Mouse (Mus musculus) midbrain, embryonic 15.5 days (tissue): ENCODE data around the gene Arhgap10. TPM values are rescaled to one million over a fixed set of nuclear protein-coding genes. Genes with fewer than 3 reads are reported as not detected.

Experiments used
- ATAC-seq: fragments of 200-750 bp; cut with Nextera tagmentation; replicated peaks from 2 replicates; pipeline ENCODE4 v1.8.0; 2017; ENCODE audit warnings: moderate TSS enrichment
- H3K27ac ChIP-seq: fragments of 300-500 bp; sonication (generic); 2 replicates; pipeline ENCODE4 v1.5.1; 2015; ENCODE audit warnings: mild to moderate bottlenecking, inconsistent platforms
- H3K27me3 ChIP-seq: fragments of 300-500 bp; sonication (generic); replicated peaks from 2 replicates; pipeline ENCODE4 v1.6.1; 2015; ENCODE audit warnings: inconsistent platforms
- H3K36me3 ChIP-seq: fragments of 300-500 bp; sonication (generic); replicated peaks from 2 replicates; pipeline ENCODE4 v1.6.1; 2015; ENCODE audit warnings: inconsistent platforms
- H3K4me1 ChIP-seq: fragments of 300-500 bp; sonication (generic); 2 replicates; pipeline ENCODE4 v1.6.1; 2015; ENCODE audit warnings: inconsistent platforms
- H3K4me2 ChIP-seq: fragments of 300-500 bp; sonication (generic); 2 replicates; pipeline ENCODE4 v1.6.1; 2015; ENCODE audit warnings: inconsistent platforms, mild to moderate bottlenecking, moderate library complexity
- H3K4me3 ChIP-seq: fragments of 300-500 bp; sonication (generic); 2 replicates; pipeline ENCODE4 v1.5.1; 2015; ENCODE audit warnings: mild to moderate bottlenecking, inconsistent platforms
- H3K9ac ChIP-seq: fragments of 300-500 bp; sonication (generic); 2 replicates; pipeline ENCODE4 v1.6.1; 2015; ENCODE audit warnings: mild to moderate bottlenecking, inconsistent platforms
- H3K9me3 ChIP-seq: fragments of 300-500 bp; sonication (generic); 2 replicates; pipeline ENCODE4 v1.6.1; 2016; ENCODE audit warnings: inconsistent platforms
- WGBS: fragments of 180-500 bp; shearing (Covaris S2); methylation state at CpG from one replicate; pipeline ENCODE4 v1.1.7; 2015; ENCODE audit warnings: mixed read lengths; 5-methylcytosine and 5-hydroxymethylcytosine counted together
- polyA plus RNA-seq: library from polyadenylated mRNA; unstranded; fragments of >200 nt; fragmentation: Nextera tagmentation; extraction: Ambion mirVana; gene quantifications from 2 replicates; pipeline ENCODE4 v1.2.1, GENCODE M21; 2015

Gene Arhgap10
- polyA plus RNA-seq, 1 experiment from 2014 or later: 3.3 TPM

DNA sequence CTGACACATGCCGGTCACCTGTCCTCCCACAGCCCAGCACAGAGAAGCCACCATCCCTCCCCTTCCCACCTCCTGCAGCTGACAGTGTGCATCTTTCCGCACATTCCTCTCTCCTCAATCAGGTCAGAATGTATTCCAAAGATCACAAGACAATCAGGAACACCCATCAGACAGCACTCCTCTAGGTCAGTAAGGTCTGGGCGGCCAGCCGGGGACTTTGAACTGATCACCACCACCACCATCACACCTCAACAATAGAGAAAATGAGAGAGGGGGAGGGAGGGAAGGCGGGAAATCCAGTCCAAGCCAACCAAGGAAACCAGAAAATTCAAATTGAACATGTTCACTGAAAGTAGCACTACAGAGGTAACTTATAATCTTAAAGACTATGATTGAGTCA, 66.7 kb downstream of the Arhgap10 start:
- H3K9ac ChIP-seq: no peak overlapping the region
- H3K36me3 ChIP-seq: 0 out of 2 replicates have a peak, but pooled peaks cover 4% of the 10 kb centered on the region
- H3K9me3 ChIP-seq: no peaks in the 10 kb centered on the region
- H3K4me2 ChIP-seq: no peak overlapping the region
- H3K27ac ChIP-seq: no peak overlapping the region
- no peak for ATAC-seq
- 97% methylated on average over 5 of the region's 5 CpGs for WGBS
- H3K27me3 ChIP-seq: no peaks in the 10 kb centered on the region
- no peak overlapping the region for H3K4me3 ChIP-seq
- H3K4me1 ChIP-seq: no peaks in the 10 kb centered on the region

- H3K27me3 ChIP-seq: no peaks in the 10 kb centered on the region
- no peak for ATAC-seq
- no peak overlapping the region for H3K4me2 ChIP-seq
- H3K4me3 ChIP-seq: no peak overlapping the region
- H3K4me1 ChIP-seq: no peaks in the 10 kb centered on the region
- H3K9ac ChIP-seq: no peak overlapping the region
- 74% methylated on average over 12 of the region's 12 CpGs for WGBS
- no peak overlapping the region for H3K27ac ChIP-seq
- H3K9me3 ChIP-seq: no peaks in the 10 kb centered on the region
- 0 out of 2 replicates have a peak, but pooled peaks cover 4% of the 10 kb centered on the region for H3K36me3 ChIP-seq
These were observed 71.5 kb downstream of the Arhgap10 start for GRCm38 (mm10) chr8:77446294-77446693.

GRCm38 (mm10) chr8:77445642-77446041, 72.1 kb downstream of the Arhgap10 start:
- 76% methylated on average over 3 of the region's 3 CpGs for WGBS
- Histone ChIP-seq H3K27me3 (no peaks in the 10 kb centered on the region), H3K4me2 (no peak overlapping the region), H3K36me3 (0 out of 2 replicates have a peak, but pooled peaks cover 4% of the 10 kb centered on the region), H3K27ac (no peak overlapping the region), H3K9me3 (no peaks in the 10 kb centered on the region), H3K4me3 (no peak overlapping the region), H3K9ac (no peak overlapping the region), H3K4me1 (no peaks in the 10 kb centered on the region)
- ATAC-seq: no peak

- Histone ChIP-seq H3K27me3 (no peaks in the 10 kb centered on the region), H3K4me1 (no peaks in the 10 kb centered on the region), H3K9me3 (no peaks in the 10 kb centered on the region), H3K36me3 (no peaks in the 10 kb centered on the region), H3K4me3 (no peak overlapping the region), H3K9ac (no peak overlapping the region), H3K27ac (no peak overlapping the region), H3K4me2 (no peak overlapping the region)
- 85% methylated on average over 10 of the region's 10 CpGs for WGBS
- no peak for ATAC-seq
These were observed 73.4 kb downstream of the Arhgap10 start for GRCm38 (mm10) chr8:77444166-77444870.

- H3K4me2 ChIP-seq: no peak overlapping the region
- 93% methylated on average over 7 of the region's 7 CpGs for WGBS
- no peak overlapping the region for H3K9ac ChIP-seq
- no peaks in the 10 kb centered on the region for H3K36me3 ChIP-seq
- no peaks in the 10 kb centered on the region for H3K9me3 ChIP-seq
- ATAC-seq: no peak
- no peak overlapping the region for H3K27ac ChIP-seq
- no peaks in the 10 kb centered on the region for H3K4me1 ChIP-seq
- no peaks in the 10 kb centered on the region for H3K27me3 ChIP-seq
- H3K4me3 ChIP-seq: no peak overlapping the region
These were observed 75.3 kb downstream of the Arhgap10 start for GRCm38 (mm10) chr8:77442452-77442851.

GRCm38 (mm10) chr8:77440913-77441312, 76.8 kb downstream of the Arhgap10 start:
- no peak overlapping the region for H3K4me2 ChIP-seq
- 85% methylated on average over 9 of the region's 9 CpGs for whole genome bisulfite sequencing

GRCm38 (mm10) chr8:77440324-77440880, 77.4 kb downstream of the Arhgap10 start:
- no peaks in the 10 kb centered on the region for H3K4me1 ChIP-seq
- H3K4me2 ChIP-seq: no peak overlapping the region
- no peak overlapping the region for H3K4me3 ChIP-seq
- 92% methylated on average over 6 of the region's 6 CpGs for WGBS
- H3K36me3 ChIP-seq: no peaks in the 10 kb centered on the region
- H3K9me3 ChIP-seq: no peaks in the 10 kb centered on the region
- no peak for ATAC-seq
- H3K27ac ChIP-seq: no peak overlapping the region
- H3K9ac ChIP-seq: no peak overlapping the region
- H3K27me3 ChIP-seq: no peaks in the 10 kb centered on the region

More at GRCm38 (mm10) chr8:77440913-77441312, 76.8 kb downstream of the Arhgap10 start:
- Histone ChIP-seq H3K27ac (no peak overlapping the region), H3K4me1 (no peaks in the 10 kb centered on the region), H3K4me3 (no peak overlapping the region), H3K9me3 (no peaks in the 10 kb centered on the region), H3K27me3 (no peaks in the 10 kb centered on the region), H3K9ac (no peak overlapping the region), H3K36me3 (no peaks in the 10 kb centered on the region)
- ATAC-seq: no peak

DNA sequence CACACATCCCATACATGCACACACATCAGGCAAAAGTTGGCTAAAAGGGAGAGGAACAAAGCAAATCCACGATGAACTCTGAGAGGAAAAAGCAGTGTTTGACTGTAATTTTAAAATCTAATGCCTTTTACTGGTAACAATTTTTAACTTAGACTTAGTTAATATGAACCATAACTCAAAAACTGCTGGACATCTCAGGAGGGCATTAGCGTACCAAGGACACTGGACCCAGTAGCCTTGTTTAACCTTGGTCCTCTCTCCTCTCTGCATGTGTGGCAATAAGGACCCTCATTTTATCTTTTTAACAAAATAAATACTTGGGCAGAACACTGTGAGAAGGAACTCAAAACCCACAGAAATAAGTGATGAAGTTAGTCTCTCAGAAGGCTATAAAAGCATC, 78.1 kb downstream of the Arhgap10 start:
- H3K4me2 ChIP-seq: no peak overlapping the region
- no peaks in the 10 kb centered on the region for H3K27me3 ChIP-seq
- no peaks in the 10 kb centered on the region for H3K36me3 ChIP-seq
- no peak for ATAC-seq
- H3K9ac ChIP-seq: no peak overlapping the region
- 96% methylated on average over 2 of the region's 2 CpGs for WGBS
- no peak overlapping the region for H3K4me3 ChIP-seq
- no peaks in the 10 kb centered on the region for H3K4me1 ChIP-seq
- no peak overlapping the region for H3K27ac ChIP-seq
- no peaks in the 10 kb centered on the region for H3K9me3 ChIP-seq

DNA sequence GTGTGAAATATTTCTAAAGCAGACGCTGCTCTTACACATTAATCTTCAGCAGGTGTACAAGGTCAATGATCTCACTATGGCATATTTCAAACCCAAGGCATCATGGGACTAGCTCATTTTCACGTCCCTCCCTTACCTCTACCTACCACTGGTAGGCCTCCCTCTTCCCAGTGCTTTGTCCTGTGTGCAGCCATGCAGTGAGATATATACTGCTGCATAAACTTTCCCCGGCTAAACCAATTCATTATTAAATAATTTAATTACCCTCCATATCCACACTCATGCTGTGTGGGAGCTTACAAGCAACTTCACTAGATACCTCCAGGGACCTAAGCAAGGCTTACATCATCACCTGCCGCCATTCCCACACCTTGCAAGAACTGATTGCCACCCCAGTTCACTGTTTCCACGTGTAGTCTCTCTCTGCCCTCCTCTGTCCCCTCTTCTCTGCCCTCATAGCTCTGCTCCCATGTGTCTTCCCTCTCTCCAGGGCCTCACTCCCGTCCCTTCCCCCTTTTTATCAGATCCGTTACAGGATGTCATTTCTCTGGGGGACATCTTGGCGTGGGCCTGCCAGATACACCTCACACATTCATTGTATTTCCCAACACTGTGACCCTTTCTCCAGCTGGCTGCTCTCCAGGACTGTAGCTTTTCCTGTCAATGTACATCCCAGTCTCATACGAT, 79.8 kb downstream of the Arhgap10 start:
- 62% methylated on average over 9 of the region's 9 CpGs for WGBS
- no peak overlapping the region for H3K27ac ChIP-seq
- no peaks in the 10 kb centered on the region for H3K27me3 ChIP-seq
- H3K9me3 ChIP-seq: no peaks in the 10 kb centered on the region
- 0 out of 2 replicates have a peak, but pooled peaks cover 6% of the 10 kb centered on the region for H3K4me1 ChIP-seq
- H3K4me2 ChIP-seq: no peak overlapping the region
- ATAC-seq: 0 out of 2 replicates have a peak, but pooled peaks have one; percentile 14
- no peak overlapping the region for H3K4me3 ChIP-seq
- H3K36me3 ChIP-seq: no peaks in the 10 kb centered on the region
- H3K9ac ChIP-seq: no peak overlapping the region

- H3K9me3 ChIP-seq: no peaks in the 10 kb centered on the region
These were observed 81.5 kb downstream of the Arhgap10 start for GRCm38 (mm10) chr8:77436013-77436990.

GRCm38 (mm10) chr8:77433221-77433620, 84.5 kb downstream of the Arhgap10 start:
- Histone ChIP-seq H3K27me3 (no peaks in the 10 kb centered on the region), H3K9ac (no peak overlapping the region), H3K27ac (no peak overlapping the region), H3K4me1 (0 out of 2 replicates have a peak, but pooled peaks cover 8% of the 10 kb centered on the region), H3K36me3 (no peaks in the 10 kb centered on the region), H3K9me3 (no peaks in the 10 kb centered on the region), H3K4me3 (no peak overlapping the region), H3K4me2 (no peak overlapping the region)
- 17% methylated on average over 4 of the region's 4 CpGs for WGBS
- ATAC-seq: no peak

More at GRCm38 (mm10) chr8:77436013-77436990, 81.5 kb downstream of the Arhgap10 start:
- Histone ChIP-seq H3K4me1 (0 out of 2 replicates have a peak, but pooled peaks cover 8% of the 10 kb centered on the region), H3K4me3 (no peak overlapping the region), H3K36me3 (no peaks in the 10 kb centered on the region), H3K27me3 (no peaks in the 10 kb centered on the region), H3K9ac (no peak overlapping the region), H3K4me2 (no peak overlapping the region), H3K27ac (no peak overlapping the region)
- ATAC-seq: no peak
- WGBS: 32% methylated on average over 15 of the region's 15 CpGs
